Mouse (Mus musculus): ENCODE results near the gene Rbm47. TPM values are rescaled to one million over a fixed set of nuclear protein-coding genes. Genes with fewer than 3 reads are reported as not detected.
A peak's percentile ranks its signal among the peaks of the same experiment; 100 is the strongest.
"Not testable (repeated sequence)": the region's sequence is repeated elsewhere in the genome, so short reads cannot be mapped to it uniquely, and the experiment has no call there.

The Rbm47 gene
- polyA plus RNA-seq, 1 experiment from 2014 or later, result 0.37 TPM

GRCm38 (mm10) chr5:66195323-66195722 lies 22.4 kb upstream of the Rbm47 start:
- Histone ChIP-seq H3K9me3 (ENCODE audit: control insufficient read depth, low read length) (no peaks in the 10 kb centered on the region), H3K4me2 (ENCODE audit: low read depth, low read length) (no peak overlapping the region), H3K27me3 (ENCODE audit: control insufficient read depth, insufficient read depth, low read length) (no peaks in the 10 kb centered on the region), H3K4me3 (ENCODE audit: low read depth, low read length) (no peak overlapping the region), H3K4me1 (ENCODE audit: control insufficient read depth, insufficient read depth, low read length) (no peaks in the 10 kb centered on the region), H3K9ac (replicated peaks; ENCODE audit: low read depth, low read length) (no peak overlapping the region), H3K27ac (ENCODE audit: low read depth, low read length) (no peak overlapping the region), H3K36me3 (ENCODE audit: control insufficient read depth, insufficient read depth, low read length) (no peaks in the 10 kb centered on the region)
- WGBS, result 89% methylated on average over 10 of the region's 10 CpGs
- ATAC-seq (ENCODE audit: low read depth), result no peak

GRCm38 (mm10) chr5:66193218-66193846 lies 20.4 kb upstream of the Rbm47 start:
- Histone ChIP-seq H3K4me2 (ENCODE audit: low read depth, low read length) (no peak overlapping the region), H3K9ac (replicated peaks; ENCODE audit: low read depth, low read length) (no peak overlapping the region), H3K4me1 (ENCODE audit: control insufficient read depth, insufficient read depth, low read length) (no peaks in the 10 kb centered on the region), H3K27ac (ENCODE audit: low read depth, low read length) (no peak overlapping the region), H3K36me3 (ENCODE audit: control insufficient read depth, insufficient read depth, low read length) (no peaks in the 10 kb centered on the region), H3K4me3 (ENCODE audit: low read depth, low read length) (no peak overlapping the region), H3K9me3 (ENCODE audit: control insufficient read depth, low read length) (no peaks in the 10 kb centered on the region), H3K27me3 (ENCODE audit: control insufficient read depth, insufficient read depth, low read length) (no peaks in the 10 kb centered on the region)
- 95% methylated on average over 11 of the region's 11 CpGs for WGBS
- ATAC-seq (ENCODE audit: low read depth), result no peak

GRCm38 (mm10) chr5:66191185-66191503 lies 18.2 kb upstream of the Rbm47 start:
- no peak overlapping the region for H3K4me2 ChIP-seq (ENCODE audit: low read depth, low read length)
- no peak for ATAC-seq (ENCODE audit: low read depth)
- no peaks in the 10 kb centered on the region for H3K9me3 ChIP-seq (ENCODE audit: control insufficient read depth, low read length)
- no peaks in the 10 kb centered on the region for H3K36me3 ChIP-seq (ENCODE audit: control insufficient read depth, insufficient read depth, low read length)
- H3K4me1 ChIP-seq (ENCODE audit: control insufficient read depth, insufficient read depth, low read length), result no peaks in the 10 kb centered on the region
- 88% methylated on average over 7 of the region's 7 CpGs for WGBS
- no peak overlapping the region for H3K4me3 ChIP-seq (ENCODE audit: low read depth, low read length)
- H3K27me3 ChIP-seq (ENCODE audit: control insufficient read depth, insufficient read depth, low read length), result no peaks in the 10 kb centered on the region
- H3K27ac ChIP-seq (ENCODE audit: low read depth, low read length), result no peak overlapping the region
- H3K9ac ChIP-seq (replicated peaks; ENCODE audit: low read depth, low read length), result no peak overlapping the region

- no peak for ATAC-seq (ENCODE audit: low read depth)
- H3K27me3 ChIP-seq (ENCODE audit: control insufficient read depth, insufficient read depth, low read length), result no peaks in the 10 kb centered on the region
- no peak overlapping the region for H3K9ac ChIP-seq (replicated peaks; ENCODE audit: low read depth, low read length)
- no peak overlapping the region for H3K4me2 ChIP-seq (ENCODE audit: low read depth, low read length)
- no peaks in the 10 kb centered on the region for H3K36me3 ChIP-seq (ENCODE audit: control insufficient read depth, insufficient read depth, low read length)
- H3K4me3 ChIP-seq (ENCODE audit: low read depth, low read length), result no peak overlapping the region
- H3K9me3 ChIP-seq (ENCODE audit: control insufficient read depth, low read length), result no peaks in the 10 kb centered on the region
- WGBS, result 85% methylated on average over 16 of the region's 16 CpGs
- no peak overlapping the region for H3K27ac ChIP-seq (ENCODE audit: low read depth, low read length)
- H3K4me1 ChIP-seq (ENCODE audit: control insufficient read depth, insufficient read depth, low read length), result no peaks in the 10 kb centered on the region
Observed at GRCm38 (mm10) chr5:66190481-66191184, 17.7 kb upstream of the Rbm47 start.

GRCm38 (mm10) chr5:66188591-66188990 lies 15.7 kb upstream of the Rbm47 start:
- not testable (repeated sequence) for ATAC-seq (ENCODE audit: low read depth); H3K4me3 ChIP-seq (ENCODE audit: low read depth, low read length); H3K27me3 ChIP-seq (ENCODE audit: control insufficient read depth, insufficient read depth, low read length); H3K4me1 ChIP-seq (ENCODE audit: control insufficient read depth, insufficient read depth, low read length); H3K9me3 ChIP-seq (ENCODE audit: control insufficient read depth, low read length); H3K27ac ChIP-seq (ENCODE audit: low read depth, low read length); H3K9ac ChIP-seq (replicated peaks; ENCODE audit: low read depth, low read length); H3K4me2 ChIP-seq (ENCODE audit: low read depth, low read length); H3K36me3 ChIP-seq (ENCODE audit: control insufficient read depth, insufficient read depth, low read length)
- 88% methylated on average over 6 of the region's 7 CpGs for WGBS

GRCm38 (mm10) chr5:66182156-66182555 lies 9.2 kb upstream of the Rbm47 start:
- no peaks in the 10 kb centered on the region for H3K27me3 ChIP-seq (ENCODE audit: control insufficient read depth, insufficient read depth, low read length)
- 85% methylated on average over 3 of the region's 3 CpGs for WGBS
- H3K36me3 ChIP-seq (ENCODE audit: control insufficient read depth, insufficient read depth, low read length), result no peaks in the 10 kb centered on the region
- no peak for ATAC-seq (ENCODE audit: low read depth)
- H3K4me3 ChIP-seq (ENCODE audit: low read depth, low read length), result no peak overlapping the region
- no peak overlapping the region for H3K4me2 ChIP-seq (ENCODE audit: low read depth, low read length)
- H3K9me3 ChIP-seq (ENCODE audit: control insufficient read depth, low read length), result no peaks in the 10 kb centered on the region
- H3K9ac ChIP-seq (replicated peaks; ENCODE audit: low read depth, low read length), result no peak overlapping the region
- H3K4me1 ChIP-seq (ENCODE audit: control insufficient read depth, insufficient read depth, low read length), result no peaks in the 10 kb centered on the region
- no peak overlapping the region for H3K27ac ChIP-seq (ENCODE audit: low read depth, low read length)

- WGBS, result 62% methylated on average over 23 of the region's 23 CpGs
- Histone ChIP-seq H3K27ac (ENCODE audit: low read depth, low read length) (peak overlapping the region; percentile 12; the same call in 1 of the 2 replicates), H3K27me3 (ENCODE audit: control insufficient read depth, insufficient read depth, low read length) (no peaks in the 10 kb centered on the region), H3K4me1 (ENCODE audit: control insufficient read depth, insufficient read depth, low read length) (no peaks in the 10 kb centered on the region), H3K9me3 (ENCODE audit: control insufficient read depth, low read length) (no peaks in the 10 kb centered on the region), H3K4me2 (ENCODE audit: low read depth, low read length) (no peak overlapping the region), H3K4me3 (ENCODE audit: low read depth, low read length) (no peak overlapping the region), H3K36me3 (ENCODE audit: control insufficient read depth, insufficient read depth, low read length) (no peaks in the 10 kb centered on the region), H3K9ac (replicated peaks; ENCODE audit: low read depth, low read length) (no peak overlapping the region)
- ATAC-seq (ENCODE audit: low read depth), result peak; percentile 51; the same call in 1 of the 2 replicates
Observed at GRCm38 (mm10) chr5:66174160-66174837, 1.4 kb upstream of the Rbm47 start.

GRCm38 (mm10) chr5:66170591-66170990 lies 2.3 kb downstream of the Rbm47 start:
- no peak for ATAC-seq (ENCODE audit: low read depth)
- no peaks in the 10 kb centered on the region for H3K4me1 ChIP-seq (ENCODE audit: control insufficient read depth, insufficient read depth, low read length)
- no peak overlapping the region for H3K4me2 ChIP-seq (ENCODE audit: low read depth, low read length)
- H3K9me3 ChIP-seq (ENCODE audit: control insufficient read depth, low read length), result no peaks in the 10 kb centered on the region
- H3K36me3 ChIP-seq (ENCODE audit: control insufficient read depth, insufficient read depth, low read length), result no peaks in the 10 kb centered on the region
- H3K4me3 ChIP-seq (ENCODE audit: low read depth, low read length), result no peak overlapping the region
- H3K9ac ChIP-seq (replicated peaks; ENCODE audit: low read depth, low read length), result no peak overlapping the region
- 90% methylated on average over 9 of the region's 9 CpGs for WGBS
- no peaks in the 10 kb centered on the region for H3K27me3 ChIP-seq (ENCODE audit: control insufficient read depth, insufficient read depth, low read length)
- H3K27ac ChIP-seq (ENCODE audit: low read depth, low read length), result no peak overlapping the region

GRCm38 (mm10) chr5:66169099-66169485 lies 3.8 kb downstream of the Rbm47 start:
- Histone ChIP-seq H3K4me1 (ENCODE audit: control insufficient read depth, insufficient read depth, low read length) (no peaks in the 10 kb centered on the region), H3K27ac (ENCODE audit: low read depth, low read length) (no peak overlapping the region), H3K9ac (replicated peaks; ENCODE audit: low read depth, low read length) (no peak overlapping the region), H3K9me3 (ENCODE audit: control insufficient read depth, low read length) (no peaks in the 10 kb centered on the region), H3K4me2 (ENCODE audit: low read depth, low read length) (no peak overlapping the region), H3K27me3 (ENCODE audit: control insufficient read depth, insufficient read depth, low read length) (no peaks in the 10 kb centered on the region), H3K36me3 (ENCODE audit: control insufficient read depth, insufficient read depth, low read length) (no peaks in the 10 kb centered on the region), H3K4me3 (ENCODE audit: low read depth, low read length) (no peak overlapping the region)
- ATAC-seq (ENCODE audit: low read depth), result no peak
- WGBS, result 94% methylated on average over 2 of the region's 2 CpGs

All from neural tube, embryonic 14.5 days (tissue).